ENCODE assay signal across 8 mouse cellular contexts in the genomic region with DNA sequence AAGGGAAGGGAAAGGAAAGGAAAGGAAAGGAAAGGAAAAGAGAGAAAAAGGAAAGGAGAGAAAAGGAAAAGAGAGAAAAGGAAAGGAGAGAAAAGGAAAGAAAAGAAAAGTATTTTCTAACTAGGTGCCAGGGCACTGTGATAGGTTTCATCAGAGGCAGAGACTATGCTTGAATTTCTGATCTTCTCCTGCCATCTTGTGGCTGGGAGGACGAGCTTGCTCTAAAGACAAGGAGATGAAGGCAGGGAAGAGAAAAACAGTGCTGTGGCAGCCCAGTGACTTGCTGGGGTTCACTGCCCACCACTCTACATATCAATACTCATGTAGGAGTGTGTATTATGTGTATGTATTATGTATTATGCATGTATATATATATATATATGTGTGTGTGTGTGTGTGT. TPM values are rescaled to one million over a fixed set of nuclear protein-coding genes. Genes with fewer than 3 reads are reported as not detected.
DNase-seq lines count a peak whose midpoint lies in the region; ATAC-seq lines count a peak whose summit lies in the region.

No protein-coding gene starts in this region.

- peak; percentile 60 for ATAC-seq in megakaryocyte progenitor cell, adult 5-6 weeks (replicated peaks; ENCODE audit: poor library complexity)

- intact Hi-C loops in left cerebral cortex, postnatal 25 days (cut with DNase I) = loop anchor here (2.0 to 10.0 kb wide), 5 partner anchors 314 to 990 kb away; a partner anchor contains a TSS

- DNase-seq in cerebellum, adult 18-20 months = peak; percentile 45 to 63
- no peak for DNase-seq in cerebellum, adult 11 months
- peak; percentile 17 to 56 for DNase-seq in left cerebral cortex, postnatal 25 days (ENCODE audit: low spot score in 2 of 2)
- no peak for DNase-seq in left cerebral cortex, adult 11 months (ENCODE audit: low spot score)
- DNase-seq in cerebellum, adult 9-11 months = peak; percentile 48
- DNase-seq in spleen, postnatal 10 days (ENCODE audit: low spot score in 2 of 2) = no peak
- DNase-seq in gastrocnemius, postnatal 25 days = no peak

RNA-seq across cellular contexts. Expression of a gene that starts 18.5 kb away (rescaled TPM):
- 10 to 100 TPM; 65.4 to 73.7 TPM for total RNA-seq in left cerebral cortex, postnatal 25 days (2021)
- total RNA-seq in megakaryocyte progenitor cell, adult 5-6 weeks (2015) = 19.9 and 23.7 TPM in 2 replicates
- total RNA-seq in megakaryocyte progenitor cell, adult 5-6 weeks (2017) = 20.1 and 22.8 TPM in 2 replicates
- total RNA-seq in gastrocnemius, postnatal 25 days (2021) = 10 to 100 TPM; 21.6 to 22.6 TPM

Comparison
In these comparisons a context has a peak if more than half of its experiments do, and no peak if none do; other contexts are left out.
1. DNase-seq: peak in cerebellum, adult 18-20 months (2 of 2), left cerebral cortex, postnatal 25 days (2 of 2) and cerebellum, adult 9-11 months (single experiment); none in cerebellum, adult 11 months (single experiment), left cerebral cortex, adult 11 months (single experiment), spleen, postnatal 10 days (0 of 2) and gastrocnemius, postnatal 25 days (single experiment).